9 mouse cellular contexts compared by ENCODE assay signal in genomic region chrX:167233104-167233687, GRCm38 (mm10). TPM values are rescaled to one million over a fixed set of nuclear protein-coding genes. Genes with fewer than 3 reads are reported as not detected.
DNase-seq lines count a peak whose midpoint lies in the region; TF ChIP-seq lines count a peak whose summit lies in the region.
"Had no signal": no experiment of that assay in that cellular context is flagged by ENCODE, and none has a peak within 500 bp of the region (broad histone marks: within the 10 kb centered on the region; RNA-seq: fewer than 3 reads in every experiment).

No protein-coding gene starts in this region.

- DNase-seq in 3T3-L1 (ENCODE audit: low read depth, low spot score): peak; percentile 81
- peak; percentile 22 for DNase-seq in Muller cell, postnatal 12 days (ENCODE audit: inconsistent ontology term)
- peak; percentile 54 to 75 for DNase-seq in cerebellum, postnatal 4 days (ENCODE audit: low spot score in 2 of 2)
- peak; percentile 19 for DNase-seq in gastrocnemius, postnatal 25 days
- peak; percentile 66 for DNase-seq in kidney, adult 2 months
- no peak for DNase-seq in liver, adult 2 months (ENCODE audit: extremely low read depth, low read depth, low spot score)
- peak; percentile 63 for DNase-seq in neural tube, embryonic 10.5 days (ENCODE audit: extremely low spot score, low spot score)
- peak; percentile 77 for DNase-seq in thymus, adult 2 months

- peak; percentile 76 for TF ChIP-seq CTCF in kidney, adult 2 months (conservative IDR thresholded peaks at IDR 0.05; ENCODE audit: insufficient read depth, insufficient read length, low read depth, low read length)
- TF ChIP-seq CTCF in liver, adult 2 months (IDR thresholded peaks at IDR 0.05; ENCODE audit: low read depth, low read length): peak; percentile 72
- no peak for TF ChIP-seq CTCF in thymus, adult 2 months (IDR thresholded peaks at IDR 0.05; ENCODE audit: borderline replicate concordance, control insufficient read depth, extremely low read depth, insufficient read depth, low read length, poor library complexity)

- H3K4me3 ChIP-seq in kidney, adult 2 months (ENCODE audit: insufficient read depth, low read depth, low read length): no peak overlapping the region
- no peak overlapping the region for H3K4me3 ChIP-seq in liver, adult 2 months (ENCODE audit: insufficient read depth, low read depth, low read length)
- H3K4me3 ChIP-seq in thymus, adult 2 months (ENCODE audit: control insufficient read depth, insufficient read depth, low read length): no peak overlapping the region
- H3K4me3 ChIP-seq: erythroblast, embryonic 14.5 days had no signal

- WGBS in kidney, adult 2 months: 21% methylated on average over 9 of the region's 9 CpGs
- WGBS in liver, adult 2 months: 22% methylated on average over 9 of the region's 9 CpGs
- 52% methylated on average over 9 of the region's 9 CpGs for WGBS in thymus, adult 2 months

- H3K27ac ChIP-seq in kidney, adult 2 months (ENCODE audit: insufficient read depth, low read depth, low read length): no peak overlapping the region
- no peak overlapping the region; the same call in 1 of the 2 replicates for H3K27ac ChIP-seq in liver, adult 2 months (replicated peaks; ENCODE audit: insufficient read depth, low read depth, low read length)
- peak overlapping the region; percentile 49 for H3K27ac ChIP-seq in thymus, adult 2 months (ENCODE audit: control insufficient read depth, insufficient read depth, low read length)

- no peaks in the 10 kb centered on the region for H3K4me1 ChIP-seq in kidney, adult 2 months (ENCODE audit: control insufficient read depth, insufficient read depth, low read length)
- no peaks in the 10 kb centered on the region for H3K4me1 ChIP-seq in liver, adult 2 months (ENCODE audit: control insufficient read depth, insufficient read depth, low read length)
- H3K4me1 ChIP-seq in thymus, adult 2 months (replicated peaks; ENCODE audit: control insufficient read depth, insufficient read depth, low read length): peaks cover 21% of the 10 kb centered on the region

- no peak for TF ChIP-seq POLR2A in kidney, adult 2 months (IDR thresholded peaks at IDR 0.05; ENCODE audit: low read depth, low read length)
- TF ChIP-seq POLR2A in liver, adult 2 months (IDR thresholded peaks at IDR 0.05; ENCODE audit: extremely low read depth, insufficient read depth, low read length): no peak
- TF ChIP-seq POLR2A in thymus, adult 2 months (IDR thresholded peaks at IDR 0.05; ENCODE audit: control insufficient read depth, extremely low read depth, insufficient read depth, low read length, poor library complexity): no peak

- no peak overlapping the region for H3K9ac ChIP-seq in liver, adult 2 months (ENCODE audit: low read depth, low read length)

- no peaks in the 10 kb centered on the region for H3K79me2 ChIP-seq in liver, adult 2 months (ENCODE audit: control insufficient read depth, insufficient read depth, low read length)

- no peaks in the 10 kb centered on the region for H3K36me3 ChIP-seq in kidney, adult 2 months (ENCODE audit: control insufficient read depth, insufficient read depth, low read length)
- H3K36me3 ChIP-seq in liver, adult 2 months (ENCODE audit: control insufficient read depth, insufficient read depth, low read length): no peaks in the 10 kb centered on the region
- H3K36me3 ChIP-seq in thymus, adult 2 months (ENCODE audit: control insufficient read depth, insufficient read depth, low read length): no peaks in the 10 kb centered on the region

- no peaks in the 10 kb centered on the region for H3K27me3 ChIP-seq in kidney, adult 2 months (replicated peaks; ENCODE audit: control insufficient read depth, insufficient read depth, low read length)
- no peaks in the 10 kb centered on the region for H3K27me3 ChIP-seq in liver, adult 2 months (ENCODE audit: control insufficient read depth, insufficient read depth, low read length)
- no peaks in the 10 kb centered on the region for H3K27me3 ChIP-seq in thymus, adult 2 months (ENCODE audit: control insufficient read depth, insufficient read depth, low read length)

RNA-seq across cellular contexts. Expression of gene Tmsb4x, which starts 24.1 kb away (rescaled TPM):
- total RNA-seq in gastrocnemius, postnatal 25 days (2021): 100 to 1,000 TPM; 179 to 280 TPM
- 143 and 255 TPM in 2 replicates for polyA plus RNA-seq in kidney, adult 2 months (2012; rRNA removed)
- total RNA-seq in liver, adult 2 months (2014; rRNA removed): 319 and 478 TPM in 2 replicates
- polyA plus RNA-seq in liver, adult 2 months (2012; rRNA removed): 19.4 and 22.9 TPM in 2 replicates
- 442 and 583 TPM in 2 replicates for polyA plus RNA-seq in thymus, adult 2 months (2012; rRNA removed)

RNA-seq across cellular contexts. Expression of gene Tlr8, which starts 30.9 kb away (rescaled TPM):
- under 1 TPM; 0.23 to 0.46 TPM for total RNA-seq in gastrocnemius, postnatal 25 days (2021)
- 0.15 and 0.30 TPM in 2 replicates for polyA plus RNA-seq in kidney, adult 2 months (2012; rRNA removed)
- total RNA-seq in liver, adult 2 months (2014; rRNA removed): 3.1 and 3.6 TPM in 2 replicates
- 0.09 and 0.10 TPM in 2 replicates for polyA plus RNA-seq in liver, adult 2 months (2012; rRNA removed)
- 1.1 and 1.6 TPM in 2 replicates for polyA plus RNA-seq in thymus, adult 2 months (2012; rRNA removed)
- polyA plus RNA-seq: erythroblast, embryonic 14.5 days had no signal
